Mouse (Mus musculus): Measurements from ENCODE around the gene Luc7l2. TPM values are rescaled to one million over a fixed set of nuclear protein-coding genes. Genes with fewer than 3 reads are reported as not detected.

Gene Luc7l2
- polyA plus RNA-seq, 1 experiment from 2014 or later = 31.9 TPM

- H3K27ac ChIP-seq (ENCODE audit: low read length) = peak overlapping the region; percentile 73
- ATAC-seq (replicated peaks; ENCODE audit: extremely low read depth, insufficient read depth, low FRiP score) = peak; percentile 72
- H3K4me2 ChIP-seq (ENCODE audit: low read depth, low read length) = no peak overlapping the region
Measured at GRCm38 (mm10) chr6:38624439-38624838, 73.3 kb downstream of the Luc7l2 start.

GRCm38 (mm10) chr6:38626086-38626485 is 75.0 kb downstream of the Luc7l2 start:
- Histone ChIP-seq H3K27ac (ENCODE audit: low read length) (no peak overlapping the region), H3K4me2 (ENCODE audit: low read depth, low read length) (no peak overlapping the region), H3K36me3 (ENCODE audit: control insufficient read depth, insufficient read depth) (no peaks in the 10 kb centered on the region), H3K4me1 (ENCODE audit: control insufficient read depth, insufficient read depth, low read length) (peaks cover 18% of the 10 kb centered on the region), H3K4me3 (ENCODE audit: low read length) (no peak overlapping the region), H3K9me3 (replicated peaks; ENCODE audit: control insufficient read depth, low read length) (no peaks in the 10 kb centered on the region), H3K27me3 (ENCODE audit: control insufficient read depth, insufficient read depth, low read length) (no peaks in the 10 kb centered on the region), H3K9ac (ENCODE audit: low read length) (no peak overlapping the region)
- 94% methylated on average over 5 of the region's 5 CpGs for WGBS
- no peak for ATAC-seq (replicated peaks; ENCODE audit: extremely low read depth, insufficient read depth, low FRiP score)

More at GRCm38 (mm10) chr6:38624439-38624838, 73.3 kb downstream of the Luc7l2 start:
- Histone ChIP-seq H3K9me3 (replicated peaks; ENCODE audit: control insufficient read depth, low read length) (no peaks in the 10 kb centered on the region), H3K36me3 (ENCODE audit: control insufficient read depth, insufficient read depth) (peaks cover 3% of the 10 kb centered on the region; the same call in 1 of the 2 replicates), H3K9ac (ENCODE audit: low read length) (no peak overlapping the region), H3K4me1 (ENCODE audit: control insufficient read depth, insufficient read depth, low read length) (peaks cover 18% of the 10 kb centered on the region), H3K27me3 (ENCODE audit: control insufficient read depth, insufficient read depth, low read length) (no peaks in the 10 kb centered on the region), H3K4me3 (ENCODE audit: low read length) (no peak overlapping the region)
- WGBS = 12% methylated on average over 1 of the region's 1 CpGs

- ATAC-seq (replicated peaks; ENCODE audit: extremely low read depth, insufficient read depth, low FRiP score) = no peak
- Histone ChIP-seq H3K27me3 (ENCODE audit: control insufficient read depth, insufficient read depth, low read length) (no peaks in the 10 kb centered on the region), H3K36me3 (ENCODE audit: control insufficient read depth, insufficient read depth) (no peaks in the 10 kb centered on the region), H3K4me3 (ENCODE audit: low read length) (no peak overlapping the region), H3K9me3 (replicated peaks; ENCODE audit: control insufficient read depth, low read length) (no peaks in the 10 kb centered on the region), H3K4me2 (ENCODE audit: low read depth, low read length) (no peak overlapping the region), H3K4me1 (ENCODE audit: control insufficient read depth, insufficient read depth, low read length) (peaks cover 18% of the 10 kb centered on the region), H3K9ac (ENCODE audit: low read length) (no peak overlapping the region), H3K27ac (ENCODE audit: low read length) (no peak overlapping the region)
- WGBS = 91% methylated on average over 4 of the region's 4 CpGs
Measured at GRCm38 (mm10) chr6:38627081-38627480, 75.9 kb downstream of the Luc7l2 start.

- H3K9ac ChIP-seq (ENCODE audit: low read length) = no peak overlapping the region
- ATAC-seq (replicated peaks; ENCODE audit: extremely low read depth, insufficient read depth, low FRiP score) = no peak
- no peak overlapping the region for H3K27ac ChIP-seq (ENCODE audit: low read length)
- no peak overlapping the region for H3K4me2 ChIP-seq (ENCODE audit: low read depth, low read length)
- no peaks in the 10 kb centered on the region; the same call in 1 of the 2 replicates for H3K27me3 ChIP-seq (ENCODE audit: control insufficient read depth, insufficient read depth, low read length)
- no peak overlapping the region for H3K4me3 ChIP-seq (ENCODE audit: low read length)
- peaks cover 18% of the 10 kb centered on the region for H3K4me1 ChIP-seq (ENCODE audit: control insufficient read depth, insufficient read depth, low read length)
- 81% methylated on average over 4 of the region's 4 CpGs for WGBS
- H3K36me3 ChIP-seq (ENCODE audit: control insufficient read depth, insufficient read depth) = no peaks in the 10 kb centered on the region
- H3K9me3 ChIP-seq (replicated peaks; ENCODE audit: control insufficient read depth, low read length) = no peaks in the 10 kb centered on the region
Measured at GRCm38 (mm10) chr6:38627486-38627885, 76.4 kb downstream of the Luc7l2 start.

GRCm38 (mm10) chr6:38629556-38629955 is 78.4 kb downstream of the Luc7l2 start:
- ATAC-seq (replicated peaks; ENCODE audit: extremely low read depth, insufficient read depth, low FRiP score) = no peak
- Histone ChIP-seq H3K36me3 (ENCODE audit: control insufficient read depth, insufficient read depth) (no peaks in the 10 kb centered on the region), H3K27me3 (ENCODE audit: control insufficient read depth, insufficient read depth, low read length) (peaks cover 11% of the 10 kb centered on the region), H3K4me1 (ENCODE audit: control insufficient read depth, insufficient read depth, low read length) (peaks cover 1% of the 10 kb centered on the region; the same call in 1 of the 2 replicates), H3K4me3 (ENCODE audit: low read length) (no peak overlapping the region), H3K9me3 (replicated peaks; ENCODE audit: control insufficient read depth, low read length) (no peaks in the 10 kb centered on the region), H3K9ac (ENCODE audit: low read length) (no peak overlapping the region), H3K27ac (ENCODE audit: low read length) (no peak overlapping the region), H3K4me2 (ENCODE audit: low read depth, low read length) (no peak overlapping the region)
- 82% methylated on average over 1 of the region's 1 CpGs for WGBS

- Histone ChIP-seq H3K4me3 (ENCODE audit: low read length) (no peak overlapping the region), H3K27ac (ENCODE audit: low read length) (no peak overlapping the region), H3K36me3 (ENCODE audit: control insufficient read depth, insufficient read depth) (no peaks in the 10 kb centered on the region), H3K9ac (ENCODE audit: low read length) (no peak overlapping the region), H3K9me3 (replicated peaks; ENCODE audit: control insufficient read depth, low read length) (no peaks in the 10 kb centered on the region), H3K4me2 (ENCODE audit: low read depth, low read length) (no peak overlapping the region), H3K4me1 (ENCODE audit: control insufficient read depth, insufficient read depth, low read length) (peaks cover 15% of the 10 kb centered on the region), H3K27me3 (ENCODE audit: control insufficient read depth, insufficient read depth, low read length) (peaks cover 33% of the 10 kb centered on the region)
- 80% methylated on average over 2 of the region's 2 CpGs for WGBS
- ATAC-seq (replicated peaks; ENCODE audit: extremely low read depth, insufficient read depth, low FRiP score) = no peak
Measured at GRCm38 (mm10) chr6:38632826-38633225, 81.7 kb downstream of the Luc7l2 start.

GRCm38 (mm10) chr6:38634461-38634860 is 83.3 kb downstream of the Luc7l2 start:
- Histone ChIP-seq H3K4me2 (ENCODE audit: low read depth, low read length) (no peak overlapping the region), H3K36me3 (ENCODE audit: control insufficient read depth, insufficient read depth) (no peaks in the 10 kb centered on the region), H3K27ac (ENCODE audit: low read length) (no peak overlapping the region), H3K4me3 (ENCODE audit: low read length) (no peak overlapping the region), H3K27me3 (ENCODE audit: control insufficient read depth, insufficient read depth, low read length) (peaks cover 47% of the 10 kb centered on the region), H3K9ac (ENCODE audit: low read length) (no peak overlapping the region), H3K9me3 (replicated peaks; ENCODE audit: control insufficient read depth, low read length) (no peaks in the 10 kb centered on the region), H3K4me1 (ENCODE audit: control insufficient read depth, insufficient read depth, low read length) (peaks cover 15% of the 10 kb centered on the region)
- 88% methylated on average over 8 of the region's 8 CpGs for WGBS
- ATAC-seq (replicated peaks; ENCODE audit: extremely low read depth, insufficient read depth, low FRiP score) = no peak

- under 1% methylated on average over 71 of the region's 72 CpGs for WGBS
- H3K9ac ChIP-seq (ENCODE audit: low read length) = peak overlapping the region; percentile 69
- peaks cover 60% of the 10 kb centered on the region for H3K27me3 ChIP-seq (ENCODE audit: control insufficient read depth, insufficient read depth, low read length)
- peak overlapping the region; percentile 100 for H3K4me2 ChIP-seq (ENCODE audit: low read depth, low read length)
- no peak overlapping the region for H3K27ac ChIP-seq (ENCODE audit: low read length)
- H3K4me3 ChIP-seq (ENCODE audit: low read length) = peak overlapping the region; percentile 67
- 0 out of 2 replicates have a peak, but pooled peaks have one; percentile 51 for ATAC-seq (replicated peaks; ENCODE audit: extremely low read depth, insufficient read depth, low FRiP score)
- no peaks in the 10 kb centered on the region for H3K36me3 ChIP-seq (ENCODE audit: control insufficient read depth, insufficient read depth)
- peaks cover 15% of the 10 kb centered on the region for H3K4me1 ChIP-seq (ENCODE audit: control insufficient read depth, insufficient read depth, low read length)
- no peaks in the 10 kb centered on the region for H3K9me3 ChIP-seq (replicated peaks; ENCODE audit: control insufficient read depth, low read length)
Measured at GRCm38 (mm10) chr6:38635941-38636851, 85.1 kb downstream of the Luc7l2 start.
